Mouse (Mus musculus) embryonic facial prominence, embryonic 14.5 days (tissue): ENCODE data around the gene Mapkapk2. TPM values are rescaled to one million over a fixed set of nuclear protein-coding genes. Genes with fewer than 3 reads are reported as not detected.

Experiments
- ATAC-seq: fragments of 200-750 bp; cut with Nextera tagmentation; 2 replicates; pipeline ENCODE4 v1.8.0; 2017; ENCODE audit warnings: low read depth, moderate number of reproducible peaks, moderate TSS enrichment
- DNase-seq: peaks from one replicate; pipeline ENCODE4 v3.0.0-alpha.2; 2015; ENCODE audit warnings: low spot score
- H3K27ac ChIP-seq: fragments of 300-500 bp; sonication (generic); replicated peaks from 2 replicates; pipeline ENCODE4 v1.5.1; 2014; ENCODE audit warnings: low read depth, mild to moderate bottlenecking, low read length, moderate library complexity
- H3K27me3 ChIP-seq: fragments of 300-500 bp; sonication (generic); replicated peaks from 2 replicates; pipeline ENCODE4 v1.6.1; 2014; ENCODE audit warnings: low read length; ENCODE audit not compliant: control insufficient read depth, insufficient read depth
- H3K36me3 ChIP-seq: fragments of 300-500 bp; sonication (generic); 2 replicates; pipeline ENCODE4 v1.6.1; 2014; ENCODE audit warnings: low read length, mixed read lengths; ENCODE audit not compliant: control insufficient read depth, insufficient read depth
- H3K4me1 ChIP-seq: fragments of 300-500 bp; sonication (generic); 2 replicates; pipeline ENCODE4 v1.6.1; 2014; ENCODE audit warnings: antibody characterized with exemption, low read length; ENCODE audit not compliant: control insufficient read depth, insufficient read depth
- H3K4me2 ChIP-seq: fragments of 300-500 bp; sonication (generic); 2 replicates; pipeline ENCODE4 v1.6.1; 2014; ENCODE audit warnings: low read depth, mild to moderate bottlenecking, low read length, moderate library complexity, mixed read lengths
- H3K4me3 ChIP-seq: fragments of 300-500 bp; sonication (generic); 2 replicates; pipeline ENCODE4 v1.5.1; 2014; ENCODE audit warnings: low read depth, mild to moderate bottlenecking, low read length
- H3K9ac ChIP-seq: fragments of 300-500 bp; sonication (generic); 2 replicates; pipeline ENCODE4 v1.6.1; 2014; ENCODE audit warnings: low read depth, mild to moderate bottlenecking, low read length, moderate library complexity, mixed read lengths
- H3K9me3 ChIP-seq: fragments of 300-500 bp; sonication (generic); 2 replicates; pipeline ENCODE4 v1.6.1; 2016; ENCODE audit warnings: low read length; ENCODE audit not compliant: control insufficient read depth
- WGBS: fragments of 180-500 bp; shearing (Covaris S2); extraction: QIAGEN DNeasy Blood & Tissue Kit; methylation state at CpG from one replicate; pipeline ENCODE4 v1.1.7; 2014; 5-methylcytosine and 5-hydroxymethylcytosine counted together
- polyA plus RNA-seq: library from polyadenylated mRNA; unstranded; fragments of >200 nt; fragmentation: Nextera tagmentation; extraction: Ambion mirVana; gene quantifications from 2 replicates; pipeline ENCODE4 v1.2.1, GENCODE M21; 2014

Gene Mapkapk2
- polyA plus RNA-seq, 1 experiment from 2014 or later: 47.8 TPM

GRCm38 (mm10) chr1:131137111-131137510 lies 39.5 kb upstream of the Mapkapk2 start:
- no peaks in the 10 kb centered on the region for H3K9me3 ChIP-seq
- no peaks in the 10 kb centered on the region for H3K27me3 ChIP-seq
- ATAC-seq (no peak), DNase-seq (no peak)
- WGBS: 16% methylated on average over 5 of the region's 5 CpGs
- no peak overlapping the region for H3K27ac ChIP-seq
- peak overlapping the region; percentile 84 for H3K4me2 ChIP-seq
- H3K36me3 ChIP-seq: no peaks in the 10 kb centered on the region
- H3K9ac ChIP-seq: no peak overlapping the region
- peak overlapping the region; percentile 77 for H3K4me3 ChIP-seq
- no peaks in the 10 kb centered on the region; the same call in 1 of the 2 replicates for H3K4me1 ChIP-seq

DNA sequence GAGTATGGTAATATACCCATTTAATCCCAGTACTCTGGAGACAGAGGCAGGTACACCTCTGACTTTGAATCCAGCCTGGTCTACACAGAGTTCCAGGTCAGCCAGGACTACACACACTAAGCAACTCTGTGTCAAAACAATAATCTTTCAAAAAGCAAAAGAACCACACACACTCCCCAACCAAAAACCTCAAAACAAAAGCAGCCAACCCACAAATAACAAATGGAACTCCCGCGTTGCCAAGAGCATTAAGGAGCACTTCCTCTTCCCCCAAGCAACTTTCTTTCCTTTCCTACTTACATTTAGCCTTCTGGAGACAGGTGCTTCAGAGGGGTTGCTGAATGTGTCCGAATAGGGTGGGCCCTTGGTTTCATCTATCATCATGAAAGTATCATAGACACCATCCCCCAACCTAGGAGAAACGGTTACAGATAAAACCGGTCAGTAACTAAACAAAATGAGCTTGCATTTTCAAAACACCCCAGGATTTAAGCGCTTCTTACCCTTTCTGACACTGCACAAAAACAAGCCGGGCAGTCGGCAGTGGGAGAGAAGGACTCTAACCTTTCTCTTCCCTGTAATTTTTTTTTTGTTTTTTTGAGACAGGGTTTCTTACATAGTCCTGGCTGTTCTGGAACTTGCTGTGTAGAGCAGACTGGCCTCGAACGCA lies 38.5 kb upstream of the Mapkapk2 start:
- Histone ChIP-seq H3K27me3 (no peaks in the 10 kb centered on the region), H3K4me2 (no peak overlapping the region), H3K27ac (no peak overlapping the region), H3K9ac (no peak overlapping the region), H3K9me3 (no peaks in the 10 kb centered on the region), H3K4me1 (no peaks in the 10 kb centered on the region; the same call in 1 of the 2 replicates), H3K4me3 (no peak overlapping the region), H3K36me3 (no peaks in the 10 kb centered on the region)
- no peak for DNase-seq
- WGBS: 75% methylated on average over 10 of the region's 10 CpGs
- no peak for ATAC-seq

- Histone ChIP-seq H3K36me3 (peaks cover 2% of the 10 kb centered on the region; the same call in 1 of the 2 replicates), H3K4me3 (no peak overlapping the region), H3K9me3 (no peaks in the 10 kb centered on the region), H3K27me3 (no peaks in the 10 kb centered on the region), H3K9ac (no peak overlapping the region), H3K4me1 (no peaks in the 10 kb centered on the region; the same call in 1 of the 2 replicates), H3K4me2 (no peak overlapping the region), H3K27ac (no peak overlapping the region)
- no peak for ATAC-seq
- 67% methylated on average over 8 of the region's 8 CpGs for WGBS
- DNase-seq: no peak
Measured at GRCm38 (mm10) chr1:131134942-131135522, 37.4 kb upstream of the Mapkapk2 start.

GRCm38 (mm10) chr1:131134231-131134630 lies 36.6 kb upstream of the Mapkapk2 start:
- ATAC-seq (no peak), DNase-seq (no peak)
- Histone ChIP-seq H3K4me1 (no peaks in the 10 kb centered on the region; the same call in 1 of the 2 replicates), H3K9ac (no peak overlapping the region), H3K36me3 (peaks cover 10% of the 10 kb centered on the region; the same call in 1 of the 2 replicates), H3K4me3 (no peak overlapping the region), H3K9me3 (no peaks in the 10 kb centered on the region), H3K27me3 (no peaks in the 10 kb centered on the region), H3K4me2 (no peak overlapping the region), H3K27ac (no peak overlapping the region)
- WGBS: 65% methylated on average over 6 of the region's 6 CpGs

DNA sequence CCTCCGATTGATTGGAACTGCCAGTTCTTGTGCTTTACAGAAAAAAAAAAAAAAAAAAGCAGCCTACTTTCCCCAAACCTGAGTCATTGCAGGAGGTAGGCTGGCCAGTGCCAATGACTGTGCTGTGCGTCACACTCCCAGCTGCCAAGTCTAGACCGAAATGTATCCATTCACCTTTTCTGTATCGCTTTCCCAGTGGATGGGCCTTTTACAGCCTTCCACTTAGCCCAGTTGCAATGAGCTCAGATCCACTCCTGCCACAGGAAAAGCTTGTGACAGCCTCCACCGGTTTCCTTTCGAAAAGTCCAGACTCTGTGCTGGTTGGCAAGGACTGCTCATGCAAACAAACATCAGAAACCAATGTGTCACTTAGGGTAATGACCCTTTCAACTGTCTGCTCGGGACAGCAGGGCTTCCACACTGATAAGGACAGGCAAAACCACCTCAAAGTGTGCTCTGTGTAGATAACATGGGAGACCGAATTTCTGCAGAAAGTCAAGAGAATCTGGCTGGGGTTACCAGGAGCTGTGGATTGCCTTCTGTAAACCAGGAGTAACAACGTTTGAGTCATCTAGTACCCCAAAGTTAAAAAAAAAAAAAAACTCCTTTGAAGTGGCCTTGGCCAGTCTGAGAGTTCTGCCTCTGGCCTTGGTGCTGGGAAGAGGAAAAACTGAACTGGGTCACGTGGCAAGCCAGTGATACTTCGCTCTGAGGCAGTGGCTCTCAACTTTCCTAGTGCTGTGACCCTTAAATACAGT lies 28.5 kb upstream of the Mapkapk2 start:
- Histone ChIP-seq H3K9ac (no peak overlapping the region), H3K4me2 (no peak overlapping the region), H3K9me3 (no peaks in the 10 kb centered on the region), H3K4me3 (no peak overlapping the region), H3K27me3 (no peaks in the 10 kb centered on the region), H3K27ac (no peak overlapping the region), H3K4me1 (no peaks in the 10 kb centered on the region), H3K36me3 (peaks cover 19% of the 10 kb centered on the region; the same call in 1 of the 2 replicates)
- no peak for ATAC-seq
- 70% methylated on average over 11 of the region's 11 CpGs for WGBS
- no peak for DNase-seq

DNA sequence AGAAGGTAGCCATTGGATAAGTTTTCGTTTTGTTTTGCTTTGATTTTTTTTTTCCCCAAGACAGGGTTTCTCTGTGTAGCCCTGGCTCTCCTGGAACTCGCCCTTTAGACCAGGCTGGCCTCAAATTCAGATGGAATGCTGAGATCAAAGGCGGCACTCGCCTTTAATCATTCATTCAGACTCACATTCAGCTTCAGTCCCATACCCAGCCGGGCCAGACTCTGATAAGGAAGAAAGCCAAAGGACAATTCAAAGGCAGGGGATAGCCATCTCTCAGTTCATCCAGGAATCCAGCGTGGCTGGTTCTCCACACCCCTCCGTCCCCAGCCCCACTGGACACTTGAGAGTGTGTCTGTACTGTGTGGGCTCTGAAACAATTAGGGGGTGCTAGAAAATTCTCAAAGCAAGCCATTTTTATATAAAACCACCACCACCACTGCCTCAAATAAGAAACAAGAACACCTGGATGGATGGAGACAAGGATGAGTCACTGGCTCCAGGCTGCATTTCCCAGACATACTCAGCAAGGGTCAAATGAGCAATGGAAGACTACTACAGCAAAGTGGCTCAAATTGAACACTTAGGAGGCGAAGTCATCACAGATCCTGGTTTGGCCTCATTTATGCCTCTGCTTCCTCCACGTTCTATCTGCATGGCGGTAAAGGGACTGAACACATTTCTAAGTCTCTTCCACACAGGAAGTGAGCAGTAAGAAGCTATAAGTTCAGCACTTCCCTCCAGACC lies 26.1 kb upstream of the Mapkapk2 start:
- Histone ChIP-seq H3K4me2 (no peak overlapping the region), H3K9me3 (no peaks in the 10 kb centered on the region), H3K9ac (no peak overlapping the region), H3K4me3 (no peak overlapping the region), H3K36me3 (peaks cover 4% of the 10 kb centered on the region; the same call in 1 of the 2 replicates), H3K4me1 (no peaks in the 10 kb centered on the region), H3K27me3 (no peaks in the 10 kb centered on the region), H3K27ac (no peak overlapping the region)
- WGBS: 61% methylated on average over 10 of the region's 10 CpGs
- DNase-seq (no peak), ATAC-seq (no peak)

GRCm38 (mm10) chr1:131121987-131122386 lies 24.4 kb upstream of the Mapkapk2 start:
- WGBS: 44% methylated on average over 3 of the region's 3 CpGs
- H3K4me2 ChIP-seq: no peak overlapping the region
- ATAC-seq: no peak

GRCm38 (mm10) chr1:131119026-131119425 lies 21.4 kb upstream of the Mapkapk2 start:
- DNase-seq (no peak), ATAC-seq (no peak)
- Histone ChIP-seq H3K27ac (no peak overlapping the region), H3K4me3 (no peak overlapping the region), H3K36me3 (no peaks in the 10 kb centered on the region), H3K9ac (no peak overlapping the region), H3K4me2 (no peak overlapping the region), H3K27me3 (no peaks in the 10 kb centered on the region), H3K4me1 (peaks cover 3% of the 10 kb centered on the region; the same call in 1 of the 2 replicates), H3K9me3 (no peaks in the 10 kb centered on the region)
- 69% methylated on average over 2 of the region's 2 CpGs for WGBS

More at GRCm38 (mm10) chr1:131121987-131122386, 24.4 kb upstream of the Mapkapk2 start:
- Histone ChIP-seq H3K36me3 (no peaks in the 10 kb centered on the region), H3K9ac (no peak overlapping the region), H3K27me3 (no peaks in the 10 kb centered on the region), H3K4me1 (no peaks in the 10 kb centered on the region; the same call in 1 of the 2 replicates), H3K9me3 (no peaks in the 10 kb centered on the region), H3K27ac (no peak overlapping the region), H3K4me3 (no peak overlapping the region)
- DNase-seq: no peak
